Mouse (Mus musculus) forebrain, embryonic 11.5 days (tissue): ENCODE measurements at regions not wholly inside any gene's neighbourhood (a gene's known extent, or its start where the extent isn't known, plus 50 kb on each side); places are given as distances from the start of the nearest gene placed in this dataset.

Source experiments
- ATAC-seq: fragments of 200-750 bp; cut with Nextera tagmentation; replicated peaks from 2 replicates; pipeline ENCODE4 v1.8.0; 2017; ENCODE audit warnings: moderate TSS enrichment; ENCODE audit not compliant: low FRiP score
- DNase-seq: peaks from one replicate; pipeline ENCODE4 v3.0.0-alpha.2; 2017; ENCODE audit warnings: low spot score
- H3K27ac ChIP-seq: fragments of 300-500 bp; sonication (generic); 2 replicates; pipeline ENCODE4 v1.5.1; 2014; ENCODE audit warnings: low read depth, low read length
- H3K27me3 ChIP-seq: fragments of 300-500 bp; sonication (generic); 2 replicates; pipeline ENCODE4 v1.6.1; 2014; ENCODE audit warnings: mild to moderate bottlenecking, low read length, mixed read lengths; ENCODE audit not compliant: control insufficient read depth, insufficient read depth
- H3K36me3 ChIP-seq: fragments of 300-500 bp; sonication (generic); 2 replicates; pipeline ENCODE4 v1.6.1; 2014; ENCODE audit warnings: mild to moderate bottlenecking, low read length, moderate library complexity, mixed read lengths; ENCODE audit not compliant: control insufficient read depth, insufficient read depth
- H3K4me1 ChIP-seq: fragments of 300-500 bp; sonication (generic); replicated peaks from 2 replicates; pipeline ENCODE4 v1.6.1; 2014; ENCODE audit warnings: low read length, mixed read lengths; ENCODE audit not compliant: control insufficient read depth, insufficient read depth
- H3K4me2 ChIP-seq: fragments of 300-500 bp; sonication (generic); 2 replicates; pipeline ENCODE4 v1.6.1; 2014; ENCODE audit warnings: low read depth, mild to moderate bottlenecking, low read length, moderate library complexity, mixed read lengths; ENCODE audit not compliant: severe bottlenecking
- H3K4me3 ChIP-seq: fragments of 300-500 bp; sonication (generic); 2 replicates; pipeline ENCODE4 v1.5.1; 2014; ENCODE audit warnings: low read depth, low read length
- H3K9ac ChIP-seq: fragments of 300-500 bp; sonication (generic); 2 replicates; pipeline ENCODE4 v1.6.1; 2014; ENCODE audit warnings: low read length
- H3K9me3 ChIP-seq: fragments of 300-500 bp; sonication (generic); 2 replicates; pipeline ENCODE4 v1.6.1; 2016; ENCODE audit warnings: low read length, mixed read lengths; ENCODE audit not compliant: control insufficient read depth
- WGBS: fragments of 180-500 bp; shearing (Covaris S2); extraction: QIAGEN DNeasy Blood & Tissue Kit; methylation state at CpG from one replicate; pipeline ENCODE4 v1.1.7; 2014; 5-methylcytosine and 5-hydroxymethylcytosine counted together

GRCm38 (mm10) chr4:137216908-137217497 is 60.3 kb upstream of the Wnt4 start:
- H3K4me3 ChIP-seq, result no peak overlapping the region
- ATAC-seq, result no peak
- 84% methylated on average over 9 of the region's 9 CpGs for WGBS
- no peak overlapping the region for H3K4me2 ChIP-seq
- H3K9me3 ChIP-seq, result no peaks in the 10 kb centered on the region; the same call in 1 of the 2 replicates
- no peak for DNase-seq
- H3K27me3 ChIP-seq, result no peaks in the 10 kb centered on the region
- H3K27ac ChIP-seq, result no peak overlapping the region
- no peaks in the 10 kb centered on the region for H3K4me1 ChIP-seq
- H3K9ac ChIP-seq, result no peak overlapping the region
- H3K36me3 ChIP-seq, result no peaks in the 10 kb centered on the region

- Histone ChIP-seq H3K4me3 (no peak overlapping the region), H3K4me2 (no peak overlapping the region), H3K9ac (no peak overlapping the region), H3K4me1 (no peaks in the 10 kb centered on the region), H3K27ac (no peak overlapping the region), H3K9me3 (no peaks in the 10 kb centered on the region), H3K36me3 (no peaks in the 10 kb centered on the region), H3K27me3 (no peaks in the 10 kb centered on the region)
- 84% methylated on average over 8 of the region's 8 CpGs for WGBS
- ATAC-seq, result no peak
- DNase-seq, result no peak
Observed at GRCm38 (mm10) chr4:137214573-137214972, 62.7 kb upstream of the Wnt4 start.

- ATAC-seq (no peak), DNase-seq (no peak)
- Histone ChIP-seq H3K36me3 (no peaks in the 10 kb centered on the region), H3K4me2 (no peak overlapping the region), H3K9me3 (no peaks in the 10 kb centered on the region), H3K4me1 (no peaks in the 10 kb centered on the region), H3K9ac (no peak overlapping the region), H3K27ac (no peak overlapping the region), H3K27me3 (no peaks in the 10 kb centered on the region), H3K4me3 (no peak overlapping the region)
- 81% methylated on average over 9 of the region's 9 CpGs for WGBS
Observed at GRCm38 (mm10) chr4:137212846-137213245, 64.4 kb upstream of the Wnt4 start.

GRCm38 (mm10) chr4:137212106-137212505 is 65.2 kb upstream of the Wnt4 start:
- H3K9me3 ChIP-seq, result no peaks in the 10 kb centered on the region
- no peaks in the 10 kb centered on the region for H3K36me3 ChIP-seq
- H3K4me3 ChIP-seq, result no peak overlapping the region
- H3K9ac ChIP-seq, result no peak overlapping the region
- H3K4me2 ChIP-seq, result no peak overlapping the region
- H3K27ac ChIP-seq, result no peak overlapping the region
- ATAC-seq (no peak), DNase-seq (no peak)
- no peaks in the 10 kb centered on the region for H3K27me3 ChIP-seq
- 55% methylated on average over 14 of the region's 14 CpGs for WGBS
- H3K4me1 ChIP-seq, result no peaks in the 10 kb centered on the region

- Histone ChIP-seq H3K9ac (no peak overlapping the region), H3K27me3 (no peaks in the 10 kb centered on the region), H3K27ac (no peak overlapping the region), H3K9me3 (no peaks in the 10 kb centered on the region), H3K36me3 (no peaks in the 10 kb centered on the region), H3K4me1 (no peaks in the 10 kb centered on the region), H3K4me3 (no peak overlapping the region), H3K4me2 (no peak overlapping the region)
- ATAC-seq (no peak), DNase-seq (no peak)
- WGBS, result 79% methylated on average over 4 of the region's 4 CpGs
Observed at GRCm38 (mm10) chr4:137211288-137211687, 66.0 kb upstream of the Wnt4 start.

GRCm38 (mm10) chr4:137210525-137210924 is 66.8 kb upstream of the Wnt4 start:
- Histone ChIP-seq H3K9ac (no peak overlapping the region), H3K4me1 (no peaks in the 10 kb centered on the region), H3K4me3 (no peak overlapping the region), H3K27me3 (no peaks in the 10 kb centered on the region), H3K9me3 (no peaks in the 10 kb centered on the region), H3K4me2 (no peak overlapping the region), H3K36me3 (no peaks in the 10 kb centered on the region), H3K27ac (no peak overlapping the region)
- 79% methylated on average over 4 of the region's 4 CpGs for WGBS
- no peak for DNase-seq
- ATAC-seq, result no peak

- 84% methylated on average over 7 of the region's 7 CpGs for whole genome bisulfite sequencing
- Histone ChIP-seq H3K27me3 (no peaks in the 10 kb centered on the region), H3K4me3 (no peak overlapping the region), H3K27ac (no peak overlapping the region), H3K4me1 (0 out of 2 replicates have a peak, but pooled peaks cover 3% of the 10 kb centered on the region), H3K36me3 (no peaks in the 10 kb centered on the region), H3K4me2 (no peak overlapping the region), H3K9me3 (no peaks in the 10 kb centered on the region), H3K9ac (no peak overlapping the region)
- no peak for DNase-seq
- ATAC-seq, result no peak
Observed at GRCm38 (mm10) chr4:137200968-137201367, 76.3 kb upstream of the Wnt4 start.

GRCm38 (mm10) chr4:137200426-137200825 is 76.9 kb upstream of the Wnt4 start:
- H3K9ac ChIP-seq, result no peak overlapping the region
- H3K27me3 ChIP-seq, result no peaks in the 10 kb centered on the region
- 66% methylated on average over 9 of the region's 9 CpGs for WGBS
- no peak overlapping the region for H3K4me3 ChIP-seq
- H3K36me3 ChIP-seq, result no peaks in the 10 kb centered on the region
- ATAC-seq (no peak), DNase-seq (no peak)
- no peak overlapping the region for H3K4me2 ChIP-seq
- H3K9me3 ChIP-seq, result no peaks in the 10 kb centered on the region
- 0 out of 2 replicates have a peak, but pooled peaks cover 3% of the 10 kb centered on the region for H3K4me1 ChIP-seq
- H3K27ac ChIP-seq, result no peak overlapping the region

- Histone ChIP-seq H3K9me3 (no peaks in the 10 kb centered on the region), H3K4me1 (0 out of 2 replicates have a peak, but pooled peaks cover 3% of the 10 kb centered on the region), H3K9ac (no peak overlapping the region), H3K27me3 (no peaks in the 10 kb centered on the region), H3K4me3 (no peak overlapping the region), H3K36me3 (no peaks in the 10 kb centered on the region), H3K27ac (no peak overlapping the region), H3K4me2 (no peak overlapping the region)
- ATAC-seq (no peak), DNase-seq (no peak)
- WGBS, result 27% methylated on average over 5 of the region's 5 CpGs
Observed at GRCm38 (mm10) chr4:137196491-137196974, 80.8 kb upstream of the Wnt4 start.
